Mouse (Mus musculus): ENCODE data around the gene Parva. TPM values are rescaled to one million over a fixed set of nuclear protein-coding genes. Genes with fewer than 3 reads are reported as not detected.
A peak's percentile ranks its signal among the peaks of the same experiment; 100 is the strongest.

Parva gene
- polyA plus RNA-seq, 1 experiment, result 78.3 TPM

- TF ChIP-seq CTCF (conservative IDR thresholded peaks at IDR 0.05; ENCODE audit: insufficient read depth, insufficient read length, low read depth, low read length), result no peak
- TF ChIP-seq POLR2A (IDR thresholded peaks at IDR 0.05; ENCODE audit: low read depth, low read length), result no peak
- Histone ChIP-seq H3K27me3 (replicated peaks; ENCODE audit: control insufficient read depth, insufficient read depth, low read length) (no peaks in the 10 kb centered on the region), H3K4me1 (ENCODE audit: control insufficient read depth, insufficient read depth, low read length) (peaks cover 13% of the 10 kb centered on the region; the same call in 1 of the 2 replicates), H3K36me3 (ENCODE audit: control insufficient read depth, insufficient read depth, low read length) (no peaks in the 10 kb centered on the region), H3K4me3 (ENCODE audit: insufficient read depth, low read depth, low read length) (no peak overlapping the region), H3K27ac (ENCODE audit: insufficient read depth, low read depth, low read length) (no peak overlapping the region)
- peak; percentile 58 for DNase-seq
- WGBS, result 57% methylated on average over 5 of the region's 5 CpGs
These were observed 31.1 kb downstream of the Parva start for GRCm38 (mm10) chr7:112458440-112458839.

GRCm38 (mm10) chr7:112463074-112463473 is 35.8 kb downstream of the Parva start:
- DNase-seq, result no peak
- no peak for TF ChIP-seq POLR2A (IDR thresholded peaks at IDR 0.05; ENCODE audit: low read depth, low read length)
- no peak for TF ChIP-seq CTCF (conservative IDR thresholded peaks at IDR 0.05; ENCODE audit: insufficient read depth, insufficient read length, low read depth, low read length)

GRCm38 (mm10) chr7:112465920-112466319 is 38.6 kb downstream of the Parva start:
- Histone ChIP-seq H3K27ac (ENCODE audit: insufficient read depth, low read depth, low read length) (no peak overlapping the region), H3K36me3 (ENCODE audit: control insufficient read depth, insufficient read depth, low read length) (no peaks in the 10 kb centered on the region), H3K4me1 (ENCODE audit: control insufficient read depth, insufficient read depth, low read length) (peaks cover 11% of the 10 kb centered on the region; the same call in 1 of the 2 replicates), H3K4me3 (ENCODE audit: insufficient read depth, low read depth, low read length) (no peak overlapping the region), H3K27me3 (replicated peaks; ENCODE audit: control insufficient read depth, insufficient read depth, low read length) (no peaks in the 10 kb centered on the region)
- TF ChIP-seq CTCF (conservative IDR thresholded peaks at IDR 0.05; ENCODE audit: insufficient read depth, insufficient read length, low read depth, low read length) (0 out of 2 replicates have a peak, but pooled peaks have one; percentile 12), POLR2A (IDR thresholded peaks at IDR 0.05; ENCODE audit: low read depth, low read length) (no peak)
- 80% methylated on average over 3 of the region's 3 CpGs for WGBS
- DNase-seq, result no peak

More at GRCm38 (mm10) chr7:112463074-112463473, 35.8 kb downstream of the Parva start:
- 0 out of 2 replicates have a peak, but pooled peaks cover 3% of the 10 kb centered on the region for H3K4me1 ChIP-seq (ENCODE audit: control insufficient read depth, insufficient read depth, low read length)
- no peaks in the 10 kb centered on the region for H3K36me3 ChIP-seq (ENCODE audit: control insufficient read depth, insufficient read depth, low read length)
- H3K27me3 ChIP-seq (replicated peaks; ENCODE audit: control insufficient read depth, insufficient read depth, low read length), result no peaks in the 10 kb centered on the region
- no peak overlapping the region for H3K4me3 ChIP-seq (ENCODE audit: insufficient read depth, low read depth, low read length)
- H3K27ac ChIP-seq (ENCODE audit: insufficient read depth, low read depth, low read length), result no peak overlapping the region
- WGBS, result 32% methylated on average over 2 of the region's 2 CpGs

GRCm38 (mm10) chr7:112466786-112467185 is 39.5 kb downstream of the Parva start:
- WGBS, result 75% methylated on average over 3 of the region's 3 CpGs
- Histone ChIP-seq H3K27me3 (replicated peaks; ENCODE audit: control insufficient read depth, insufficient read depth, low read length) (no peaks in the 10 kb centered on the region), H3K36me3 (ENCODE audit: control insufficient read depth, insufficient read depth, low read length) (no peaks in the 10 kb centered on the region), H3K4me3 (ENCODE audit: insufficient read depth, low read depth, low read length) (no peak overlapping the region), H3K27ac (ENCODE audit: insufficient read depth, low read depth, low read length) (no peak overlapping the region), H3K4me1 (ENCODE audit: control insufficient read depth, insufficient read depth, low read length) (peaks cover 11% of the 10 kb centered on the region; the same call in 1 of the 2 replicates)
- no peak for DNase-seq
- TF ChIP-seq POLR2A (IDR thresholded peaks at IDR 0.05; ENCODE audit: low read depth, low read length), result no peak
- no peak for TF ChIP-seq CTCF (conservative IDR thresholded peaks at IDR 0.05; ENCODE audit: insufficient read depth, insufficient read length, low read depth, low read length)

- DNase-seq, result peak; percentile 50
- H3K36me3 ChIP-seq (ENCODE audit: control insufficient read depth, insufficient read depth, low read length), result no peaks in the 10 kb centered on the region
- peak overlapping the region; percentile 56; the same call in 1 of the 2 replicates for H3K27ac ChIP-seq (ENCODE audit: insufficient read depth, low read depth, low read length)
- H3K27me3 ChIP-seq (replicated peaks; ENCODE audit: control insufficient read depth, insufficient read depth, low read length), result no peaks in the 10 kb centered on the region
- WGBS, result 55% methylated on average over 11 of the region's 11 CpGs
- no peak for TF ChIP-seq POLR2A (IDR thresholded peaks at IDR 0.05; ENCODE audit: low read depth, low read length)
- TF ChIP-seq CTCF (conservative IDR thresholded peaks at IDR 0.05; ENCODE audit: insufficient read depth, insufficient read length, low read depth, low read length), result no peak
- H3K4me1 ChIP-seq (ENCODE audit: control insufficient read depth, insufficient read depth, low read length), result peaks cover 16% of the 10 kb centered on the region; the same call in 1 of the 2 replicates
- no peak overlapping the region for H3K4me3 ChIP-seq (ENCODE audit: insufficient read depth, low read depth, low read length)
These were observed 40.4 kb downstream of the Parva start for GRCm38 (mm10) chr7:112467687-112468111.

- no peak overlapping the region for H3K4me3 ChIP-seq (ENCODE audit: insufficient read depth, low read depth, low read length)
- WGBS, result 40% methylated on average over 5 of the region's 5 CpGs
- H3K4me1 ChIP-seq (ENCODE audit: control insufficient read depth, insufficient read depth, low read length), result peaks cover 26% of the 10 kb centered on the region
- H3K27ac ChIP-seq (ENCODE audit: insufficient read depth, low read depth, low read length), result no peak overlapping the region
- peak; percentile 80 for DNase-seq
- H3K36me3 ChIP-seq (ENCODE audit: control insufficient read depth, insufficient read depth, low read length), result no peaks in the 10 kb centered on the region
- no peaks in the 10 kb centered on the region for H3K27me3 ChIP-seq (replicated peaks; ENCODE audit: control insufficient read depth, insufficient read depth, low read length)
- peak; percentile 75 for TF ChIP-seq CTCF (conservative IDR thresholded peaks at IDR 0.05; ENCODE audit: insufficient read depth, insufficient read length, low read depth, low read length)
- no peak for TF ChIP-seq POLR2A (IDR thresholded peaks at IDR 0.05; ENCODE audit: low read depth, low read length)
These were observed 42.5 kb downstream of the Parva start for GRCm38 (mm10) chr7:112469817-112470216.

- Histone ChIP-seq H3K36me3 (ENCODE audit: control insufficient read depth, insufficient read depth, low read length) (no peaks in the 10 kb centered on the region), H3K27ac (ENCODE audit: insufficient read depth, low read depth, low read length) (no peak overlapping the region), H3K4me1 (ENCODE audit: control insufficient read depth, insufficient read depth, low read length) (peaks cover 26% of the 10 kb centered on the region), H3K27me3 (replicated peaks; ENCODE audit: control insufficient read depth, insufficient read depth, low read length) (no peaks in the 10 kb centered on the region), H3K4me3 (ENCODE audit: insufficient read depth, low read depth, low read length) (no peak overlapping the region)
- whole genome bisulfite sequencing, result 49% methylated on average over 7 of the region's 7 CpGs
- no peak for TF ChIP-seq POLR2A (IDR thresholded peaks at IDR 0.05; ENCODE audit: low read depth, low read length)
- TF ChIP-seq CTCF (conservative IDR thresholded peaks at IDR 0.05; ENCODE audit: insufficient read depth, insufficient read length, low read depth, low read length), result no peak
- peak; percentile 66 for DNase-seq
These were observed 44.0 kb downstream of the Parva start for GRCm38 (mm10) chr7:112471316-112471715.
